Mouse (Mus musculus) hematopoietic multipotent progenitor cell, adult 10-12 weeks (in vitro differentiated cells): ENCODE measurements around the gene Gm21310. TPM values are rescaled to one million over a fixed set of nuclear protein-coding genes. Genes with fewer than 3 reads are reported as not detected.

Experiments used
- polyA plus RNA-seq: library from polyadenylated mRNA; stranded (reverse); fragments of >175 nt; gene quantifications from 2 replicates; pipeline ENCODE4 v1.2.3, GENCODE M21; 2012; ENCODE audit warnings: low replicate concordance

Gene Gm21310
- polyA plus RNA-seq = not detected in 2 replicates

DNA sequence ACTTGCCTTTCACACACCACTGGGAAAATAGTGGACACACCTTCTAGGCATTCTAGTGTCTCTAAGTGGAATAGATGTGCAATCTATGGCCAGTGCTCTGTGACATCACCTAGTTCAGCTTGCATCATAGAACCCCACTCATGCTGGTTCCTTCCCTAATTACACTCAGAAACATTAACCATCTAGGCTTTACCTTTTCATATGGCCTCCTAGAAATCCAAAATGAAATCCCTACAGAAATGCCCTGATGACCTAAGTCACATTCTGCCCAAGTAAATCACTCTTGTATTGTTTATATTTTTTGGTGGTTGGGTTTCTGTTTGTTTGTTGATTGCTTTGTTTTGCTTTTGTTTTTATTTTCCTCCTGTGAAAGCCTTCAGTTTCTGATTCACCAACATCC is at the start of gene Gm21310:
Gene Gm21310, minus strand, starts transcription at position 101 of the 400 bp plus-strand sequence.

Other genes starting within 250 kb of the Gm21310 start
- not detected in 2 replicates for gene Gm20834, start 177.4 kb upstream of the Gm21310 start, polyA plus RNA-seq